Mouse (Mus musculus) adrenal gland, adult (tissue): ENCODE measurements around the gene Pinlyp.
A peak's percentile ranks its signal among the peaks of the same experiment; 100 is the strongest.

Experiments
- DNase-seq, 2 experiments: peaks; one replicate each; pipeline ENCODE4 v3.0.0; 2022 to 2023; ENCODE audit warnings: low spot score in 1 of 2; ENCODE audit not compliant: inconsistent age in 2 of 2

Gene Pinlyp

DNA sequence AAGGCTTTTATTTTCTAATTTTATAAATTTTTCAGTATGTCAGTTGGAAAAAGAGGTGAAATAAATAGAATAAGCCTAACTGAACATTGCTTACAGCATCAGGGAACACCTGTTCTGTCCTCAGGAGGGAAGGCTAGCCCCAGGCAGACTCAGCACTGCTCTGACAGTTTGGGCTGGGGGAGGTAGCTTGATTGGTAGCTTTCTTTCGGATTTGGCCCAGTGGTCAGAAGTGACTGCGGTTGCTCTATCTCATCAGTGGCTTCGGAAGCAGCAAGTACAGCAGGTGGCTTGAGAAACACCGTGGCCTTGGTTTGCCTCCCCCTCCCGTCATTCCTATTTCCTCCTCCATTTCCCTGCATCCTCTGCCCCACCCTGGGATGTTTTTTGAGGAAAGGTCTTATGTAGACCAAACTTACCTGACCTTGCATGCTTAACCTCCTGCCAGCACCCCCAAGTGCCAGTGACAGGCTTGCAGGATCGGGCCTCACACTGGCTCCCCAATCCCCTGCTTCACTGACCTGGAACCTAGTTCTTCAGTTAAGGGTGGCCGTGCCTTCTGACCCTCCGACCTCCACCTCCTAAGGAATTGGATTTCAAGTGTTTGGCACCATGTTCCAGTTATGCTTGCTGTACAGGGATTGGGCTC is 17.4 kb upstream of the Pinlyp start:
- DNase-seq, result no peak

- DNase-seq, result no peak
These were observed 15.5 kb upstream of the Pinlyp start for GRCm38 (mm10) chr7:24561450-24561849.

DNA sequence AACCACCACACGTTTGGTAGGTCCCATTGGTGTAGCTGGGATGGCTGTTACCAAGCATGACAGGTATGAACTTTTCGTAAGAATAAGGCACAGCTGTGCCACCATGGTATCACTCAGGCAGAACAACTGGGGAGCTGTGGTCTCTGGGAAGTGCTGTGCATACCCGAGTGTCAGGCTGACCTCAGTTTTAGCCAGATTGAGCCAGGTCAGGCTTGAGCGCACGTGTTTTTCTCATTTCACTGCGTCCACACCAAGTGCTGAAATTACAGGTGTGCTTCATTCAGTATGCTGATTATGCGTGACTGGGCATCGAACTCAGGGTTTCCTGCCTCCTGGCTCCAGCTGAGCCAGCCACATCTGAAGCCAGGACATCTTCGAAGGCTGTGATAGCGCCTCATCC is 9.9 kb upstream of the Pinlyp start:
- DNase-seq, result no peak

- no peak for DNase-seq
These were observed 6.3 kb upstream of the Pinlyp start for GRCm38 (mm10) chr7:24551985-24552759.

GRCm38 (mm10) chr7:24547534-24548036 is 1.7 kb upstream of the Pinlyp start:
- DNase-seq, result no peak

DNA sequence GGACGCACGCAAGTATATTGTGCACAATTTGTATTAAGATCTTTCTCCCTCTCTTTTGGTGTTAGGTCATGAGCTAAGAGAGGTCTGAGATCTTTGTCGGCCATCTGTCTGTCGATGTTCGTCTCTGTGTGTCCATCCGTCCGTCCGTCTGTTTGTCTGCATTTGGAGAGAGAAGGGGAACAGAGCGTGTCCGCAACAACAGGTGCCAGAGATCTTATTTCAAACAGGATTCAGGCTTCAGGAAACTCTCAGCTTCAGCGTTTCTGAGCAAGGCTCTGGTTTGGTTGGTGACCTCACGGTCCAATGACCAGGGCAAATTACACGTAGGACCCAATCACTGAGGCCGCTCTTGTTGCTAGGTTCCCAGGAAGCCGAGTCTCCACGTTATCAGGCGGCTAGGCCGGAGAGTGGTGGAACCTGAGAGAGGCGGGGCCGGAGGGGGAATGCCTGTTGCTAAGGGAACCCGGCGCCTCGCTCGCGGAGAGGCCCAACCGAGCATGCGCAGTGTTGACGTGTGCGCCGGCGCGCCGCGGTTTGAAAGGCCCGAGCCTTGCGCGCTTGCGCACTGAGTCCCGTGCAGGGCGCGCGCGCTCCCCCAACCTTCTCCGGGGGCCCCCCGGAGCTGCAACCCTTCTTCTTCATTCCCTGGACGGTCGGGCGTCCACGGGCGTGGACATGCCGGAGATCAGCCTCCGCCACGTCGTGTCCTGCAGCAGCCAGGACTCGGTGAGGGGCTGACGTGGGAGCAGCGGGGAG is 894 bp upstream of the Pinlyp start:
- peak; percentile 99 to 100 for DNase-seq

- DNase-seq, result no peak
These were observed 1.4 kb downstream of the Pinlyp start for GRCm38 (mm10) chr7:24544506-24544905.

GRCm38 (mm10) chr7:24539686-24540085 is 6.2 kb downstream of the Pinlyp start:
- no peak for DNase-seq

GRCm38 (mm10) chr7:24538701-24539100 is 7.2 kb downstream of the Pinlyp start:
- DNase-seq, result no peak

DNA sequence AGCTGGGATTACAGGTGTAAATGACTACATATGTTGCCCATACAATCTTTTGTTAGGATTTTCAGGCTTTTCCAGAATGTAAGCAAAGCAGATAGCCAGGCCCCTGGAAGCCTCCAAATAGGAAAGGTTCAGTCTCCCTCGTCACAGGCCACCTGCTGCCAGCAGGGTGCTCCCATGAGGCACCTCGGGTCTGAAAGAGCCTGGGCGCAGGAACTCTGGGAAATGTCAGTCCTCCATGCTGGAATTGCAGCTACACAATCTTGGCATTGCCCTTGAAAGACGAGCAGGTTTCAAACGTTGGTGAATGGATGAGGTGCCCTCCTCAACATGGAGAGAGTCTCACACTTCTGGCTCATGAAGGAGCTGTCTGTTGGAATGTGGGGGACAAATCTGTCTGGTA is 7.8 kb downstream of the Pinlyp start:
- peak in 1 of 2 experiments; percentile 63 for DNase-seq

DNA sequence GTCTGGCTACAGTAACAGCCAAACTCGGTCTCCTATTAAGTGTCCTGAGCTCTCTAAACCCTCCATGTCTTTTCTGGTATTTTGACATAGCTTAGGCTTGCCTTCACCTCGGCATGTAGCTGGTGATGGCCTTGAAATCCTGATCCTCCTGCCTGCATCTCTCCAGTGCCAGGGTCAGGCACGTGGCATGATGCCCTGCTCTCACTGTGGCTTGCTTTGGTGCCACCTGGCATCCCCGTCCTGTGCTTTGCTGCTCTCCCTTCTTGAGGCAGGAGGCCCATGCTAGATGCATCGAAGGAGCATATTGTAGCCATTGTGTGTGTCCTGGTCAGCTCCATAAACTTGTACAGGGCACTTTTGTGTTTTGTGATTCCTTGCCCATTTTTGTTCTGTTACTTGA is 8.3 kb downstream of the Pinlyp start:
- no peak for DNase-seq

DNA sequence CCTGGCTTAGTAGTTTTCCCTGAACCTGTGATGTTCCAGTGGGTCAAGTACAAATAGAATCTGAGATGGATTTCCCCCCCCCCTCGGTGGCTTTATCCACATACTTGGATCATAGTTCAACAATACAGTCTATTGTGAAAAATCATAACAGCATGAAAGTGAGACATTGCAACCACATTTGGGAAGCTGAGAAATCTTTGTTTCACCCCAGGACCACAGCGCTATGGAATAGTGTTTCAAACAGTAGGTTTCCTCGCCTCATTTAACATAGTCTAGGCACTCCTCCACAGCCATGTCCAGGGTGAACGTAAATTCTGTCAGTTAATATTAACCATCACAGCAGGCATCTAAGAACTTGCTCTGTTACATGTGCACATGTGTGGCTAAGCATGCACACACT is 8.8 kb downstream of the Pinlyp start:
- no peak for DNase-seq

DNA sequence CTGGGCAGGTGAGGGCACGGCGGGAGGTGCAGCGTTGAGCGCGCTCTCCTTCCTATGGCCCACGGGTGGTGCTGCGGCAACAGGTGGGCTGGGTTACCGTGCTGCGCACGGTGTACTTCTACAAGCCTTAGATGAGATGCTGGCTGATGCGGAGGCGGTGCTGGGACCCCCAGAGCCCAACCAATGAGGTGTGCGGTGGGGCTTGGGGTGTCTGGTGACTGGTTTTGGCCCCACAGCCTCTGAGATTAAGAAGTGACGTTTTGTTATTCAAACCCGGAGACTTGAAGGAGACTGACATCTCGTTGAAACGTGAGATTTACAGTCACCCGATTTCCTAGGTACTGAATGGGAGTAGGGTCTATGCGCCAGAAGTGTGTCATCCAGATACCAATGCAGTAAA is 11.6 kb downstream of the Pinlyp start:
- no peak for DNase-seq

GRCm38 (mm10) chr7:24533806-24534205 is 12.1 kb downstream of the Pinlyp start:
- DNase-seq, result no peak

DNA sequence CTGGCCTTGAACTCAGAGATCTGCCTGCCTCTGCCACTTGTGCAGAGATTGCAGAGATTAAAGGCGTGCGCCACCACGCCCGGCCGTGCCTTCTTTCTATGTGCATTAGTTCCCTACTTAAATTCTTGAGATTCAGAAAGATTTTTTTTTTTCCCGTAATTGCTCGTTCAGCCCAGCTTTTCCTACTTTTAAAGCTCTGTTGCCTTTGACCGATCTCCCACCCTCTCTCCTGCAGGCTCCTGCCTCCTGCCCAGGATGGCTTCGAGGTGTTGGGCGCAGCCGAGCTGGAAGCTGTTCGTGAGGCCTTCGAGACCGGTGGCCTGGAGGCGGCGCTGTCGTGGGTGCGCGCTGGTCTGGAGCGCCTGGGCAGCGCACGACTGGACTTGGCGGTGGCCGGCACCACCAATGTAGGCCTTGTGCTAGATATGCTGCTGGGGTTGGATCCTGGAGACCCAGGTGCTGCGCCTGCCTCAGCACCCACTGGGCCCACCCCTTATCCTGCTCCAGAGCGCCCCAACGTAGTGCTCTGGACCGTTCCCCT is 12.8 kb downstream of the Pinlyp start:
- DNase-seq, result no peak

- DNase-seq, result peak; percentile 81 to 92
These were observed 14.5 kb downstream of the Pinlyp start for GRCm38 (mm10) chr7:24531211-24531971.

GRCm38 (mm10) chr7:24530062-24530931 is 15.6 kb downstream of the Pinlyp start, which contains the start of gene Irgq:
Gene Irgq, plus strand, starts transcription at chr7:24530689.
- DNase-seq, result peak; percentile 99

DNA sequence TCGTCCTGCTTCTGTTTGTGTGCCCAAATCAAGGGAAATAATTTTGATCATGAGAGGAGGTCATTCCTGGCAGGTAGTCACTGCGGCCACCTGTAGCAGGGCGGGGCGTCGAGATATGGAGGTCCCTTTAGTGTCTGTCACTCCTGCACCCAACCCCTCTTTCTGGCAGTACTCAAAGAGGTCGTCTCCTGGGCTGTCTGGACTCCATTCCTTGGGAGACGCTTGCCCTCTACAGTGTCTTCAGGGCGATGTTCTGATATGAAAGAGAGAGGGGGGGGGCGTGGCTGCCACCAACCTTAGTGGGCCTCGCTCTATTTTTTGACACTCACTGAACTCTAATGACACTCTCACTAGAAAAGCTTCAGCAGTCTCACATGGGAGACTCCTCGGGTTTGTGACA is 16.3 kb downstream of the Pinlyp start:
- DNase-seq, result no peak

- DNase-seq, result peak; percentile 67
These were observed 17.1 kb downstream of the Pinlyp start for GRCm38 (mm10) chr7:24528861-24529260.
